Mouse (Mus musculus) embryonic facial prominence, embryonic 15.5 days (tissue): ENCODE data around the gene Megf11. TPM values are rescaled to one million over a fixed set of nuclear protein-coding genes. Genes with fewer than 3 reads are reported as not detected.

Source experiments
- ATAC-seq: fragments of 200-750 bp; cut with Nextera tagmentation; 2 replicates; pipeline ENCODE4 v1.8.0; 2017; ENCODE audit warnings: low read depth, moderate TSS enrichment; ENCODE audit not compliant: insufficient number of reproducible peaks, low FRiP score, low TSS enrichment
- H3K27ac ChIP-seq: fragments of 300-500 bp; sonication (generic); replicated peaks from 2 replicates; pipeline ENCODE4 v1.5.1; 2015; ENCODE audit warnings: mild to moderate bottlenecking, inconsistent platforms
- H3K27me3 ChIP-seq: fragments of 300-500 bp; sonication (generic); 2 replicates; pipeline ENCODE4 v1.6.1; 2015; ENCODE audit warnings: inconsistent platforms
- H3K36me3 ChIP-seq: fragments of 300-500 bp; sonication (generic); 2 replicates; pipeline ENCODE4 v1.6.1; 2015; ENCODE audit warnings: mild to moderate bottlenecking, inconsistent platforms
- H3K4me1 ChIP-seq: fragments of 300-500 bp; sonication (generic); 2 replicates; pipeline ENCODE4 v1.6.1; 2015; ENCODE audit warnings: inconsistent platforms
- H3K4me2 ChIP-seq: fragments of 300-500 bp; sonication (generic); replicated peaks from 2 replicates; pipeline ENCODE4 v1.6.1; 2015; ENCODE audit warnings: mild to moderate bottlenecking, inconsistent platforms
- H3K4me3 ChIP-seq: fragments of 300-500 bp; sonication (generic); replicated peaks from 2 replicates; pipeline ENCODE4 v1.5.1; 2015; ENCODE audit warnings: mild to moderate bottlenecking, inconsistent platforms
- H3K9ac ChIP-seq: fragments of 300-500 bp; sonication (generic); 2 replicates; pipeline ENCODE4 v1.6.1; 2015; ENCODE audit warnings: inconsistent platforms
- H3K9me3 ChIP-seq: fragments of 300-500 bp; sonication (generic); replicated peaks from 2 replicates; pipeline ENCODE4 v1.6.1; 2016; ENCODE audit warnings: inconsistent platforms
- WGBS: fragments of 180-500 bp; shearing (Covaris S2); methylation state at CpG from one replicate; pipeline ENCODE4 v1.1.7; 2015; 5-methylcytosine and 5-hydroxymethylcytosine counted together
- polyA plus RNA-seq: library from polyadenylated mRNA; unstranded; fragments of >200 nt; fragmentation: Nextera tagmentation; extraction: Ambion mirVana; gene quantifications from 2 replicates; pipeline ENCODE4 v1.2.1, GENCODE M21; 2015

Megf11 gene
- polyA plus RNA-seq, 1 experiment from 2014 or later: 1.9 TPM

- H3K4me3 ChIP-seq: no peak overlapping the region
Observed at GRCm38 (mm10) chr9:64528061-64528460, 142.6 kb downstream of the Megf11 start.

GRCm38 (mm10) chr9:64528595-64528994 lies 143.2 kb downstream of the Megf11 start:
- H3K9ac ChIP-seq: no peak overlapping the region
- no peaks in the 10 kb centered on the region; the same call in 1 of the 2 replicates for H3K4me1 ChIP-seq
- H3K27ac ChIP-seq: no peak overlapping the region
- no peak overlapping the region for H3K4me2 ChIP-seq
- H3K36me3 ChIP-seq: no peaks in the 10 kb centered on the region
- no peaks in the 10 kb centered on the region for H3K27me3 ChIP-seq
- no peak for ATAC-seq
- no peaks in the 10 kb centered on the region for H3K9me3 ChIP-seq
- WGBS: 71% methylated on average over 2 of the region's 2 CpGs
- H3K4me3 ChIP-seq: no peak overlapping the region

More at GRCm38 (mm10) chr9:64528061-64528460, 142.6 kb downstream of the Megf11 start:
- no peaks in the 10 kb centered on the region for H3K36me3 ChIP-seq
- H3K9me3 ChIP-seq: no peaks in the 10 kb centered on the region
- no peaks in the 10 kb centered on the region; the same call in 1 of the 2 replicates for H3K4me1 ChIP-seq
- H3K27me3 ChIP-seq: no peaks in the 10 kb centered on the region
- no peak for ATAC-seq
- no peak overlapping the region for H3K9ac ChIP-seq
- WGBS: 81% methylated on average over 7 of the region's 7 CpGs
- H3K27ac ChIP-seq: no peak overlapping the region
- no peak overlapping the region for H3K4me2 ChIP-seq

GRCm38 (mm10) chr9:64531935-64532334 lies 146.5 kb downstream of the Megf11 start:
- ATAC-seq: no peak
- Histone ChIP-seq H3K27me3 (no peaks in the 10 kb centered on the region), H3K36me3 (no peaks in the 10 kb centered on the region), H3K4me1 (no peaks in the 10 kb centered on the region; the same call in 1 of the 2 replicates), H3K9me3 (no peaks in the 10 kb centered on the region), H3K9ac (no peak overlapping the region), H3K27ac (no peak overlapping the region), H3K4me2 (no peak overlapping the region), H3K4me3 (no peak overlapping the region)
- WGBS: 40% methylated on average over 3 of the region's 3 CpGs

GRCm38 (mm10) chr9:64532711-64533242 lies 147.4 kb downstream of the Megf11 start:
- Histone ChIP-seq H3K4me1 (no peaks in the 10 kb centered on the region; the same call in 1 of the 2 replicates), H3K27me3 (no peaks in the 10 kb centered on the region), H3K4me2 (no peak overlapping the region), H3K27ac (no peak overlapping the region), H3K4me3 (no peak overlapping the region), H3K9me3 (no peaks in the 10 kb centered on the region), H3K9ac (no peak overlapping the region), H3K36me3 (no peaks in the 10 kb centered on the region)
- 54% methylated on average over 4 of the region's 4 CpGs for WGBS
- ATAC-seq: no peak

GRCm38 (mm10) chr9:64533488-64534119 lies 148.2 kb downstream of the Megf11 start:
- Histone ChIP-seq H3K27me3 (no peaks in the 10 kb centered on the region), H3K27ac (no peak overlapping the region), H3K9ac (no peak overlapping the region), H3K4me2 (no peak overlapping the region), H3K4me3 (no peak overlapping the region), H3K36me3 (no peaks in the 10 kb centered on the region), H3K9me3 (no peaks in the 10 kb centered on the region), H3K4me1 (no peaks in the 10 kb centered on the region; the same call in 1 of the 2 replicates)
- WGBS: 33% methylated on average over 15 of the region's 15 CpGs
- ATAC-seq: no peak

DNA sequence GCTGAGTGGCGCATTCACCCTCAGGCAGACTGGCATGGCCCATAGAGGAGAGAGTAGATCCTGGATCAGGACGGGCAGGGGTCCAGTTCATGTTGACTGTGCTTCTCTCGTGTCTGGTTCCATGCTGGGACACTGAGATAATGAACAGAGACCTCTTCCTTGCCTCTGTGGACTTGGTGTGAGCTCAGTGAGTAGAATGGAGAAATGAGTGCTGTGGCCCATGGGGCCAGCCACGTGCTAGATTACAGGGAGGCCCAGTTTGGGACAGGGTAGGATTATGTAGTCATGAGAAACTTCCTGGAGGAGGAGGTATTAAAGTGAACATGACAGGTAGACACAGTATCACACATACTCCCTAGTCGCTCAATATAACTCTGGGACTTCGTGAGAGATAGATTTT lies 148.9 kb downstream of the Megf11 start:
- H3K36me3 ChIP-seq: no peaks in the 10 kb centered on the region
- ATAC-seq: no peak
- no peak overlapping the region for H3K9ac ChIP-seq
- H3K4me3 ChIP-seq: no peak overlapping the region
- H3K9me3 ChIP-seq: no peaks in the 10 kb centered on the region
- H3K27me3 ChIP-seq: no peaks in the 10 kb centered on the region
- H3K27ac ChIP-seq: no peak overlapping the region
- no peak overlapping the region for H3K4me2 ChIP-seq
- H3K4me1 ChIP-seq: no peaks in the 10 kb centered on the region; the same call in 1 of the 2 replicates
- 76% methylated on average over 6 of the region's 6 CpGs for WGBS

DNA sequence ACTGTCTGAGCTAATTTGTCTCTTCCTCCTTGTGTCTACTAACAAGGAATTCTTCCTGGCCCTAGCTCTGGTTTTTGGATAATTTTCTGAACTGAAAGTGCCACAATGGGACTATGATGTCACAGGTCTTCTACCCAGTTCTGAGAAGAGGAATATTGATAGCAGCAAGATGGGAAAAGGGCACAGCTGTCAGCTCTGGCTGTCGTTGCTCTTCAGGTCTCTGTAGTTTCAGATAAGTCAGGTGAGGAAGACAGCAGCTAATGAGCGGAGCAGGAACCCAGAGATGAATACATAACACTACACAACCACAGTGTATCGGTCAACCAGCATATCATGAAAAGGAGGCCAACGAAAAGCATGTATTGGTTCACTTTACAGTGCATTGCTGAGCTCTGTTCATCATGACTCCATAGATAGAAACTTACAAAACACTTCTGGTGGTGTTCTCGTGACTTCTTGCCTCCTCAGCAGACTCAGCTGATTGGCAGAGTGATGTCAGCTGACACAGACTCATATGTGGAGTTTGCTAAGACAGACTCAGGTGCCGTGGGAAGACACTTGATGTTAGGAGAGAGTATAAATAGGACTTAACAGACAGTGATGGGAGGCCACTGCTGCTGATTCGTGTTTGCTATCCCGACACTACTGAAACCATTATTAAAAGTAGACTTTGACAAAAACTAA lies 149.6 kb downstream of the Megf11 start:
- H3K4me1 ChIP-seq: no peaks in the 10 kb centered on the region; the same call in 1 of the 2 replicates
- H3K36me3 ChIP-seq: no peaks in the 10 kb centered on the region
- H3K4me3 ChIP-seq: no peak overlapping the region
- no peak overlapping the region for H3K27ac ChIP-seq
- no peak for ATAC-seq
- no peak overlapping the region for H3K4me2 ChIP-seq
- 84% methylated on average over 8 of the region's 8 CpGs for WGBS
- no peak overlapping the region for H3K9ac ChIP-seq
- H3K27me3 ChIP-seq: no peaks in the 10 kb centered on the region
- H3K9me3 ChIP-seq: no peaks in the 10 kb centered on the region

DNA sequence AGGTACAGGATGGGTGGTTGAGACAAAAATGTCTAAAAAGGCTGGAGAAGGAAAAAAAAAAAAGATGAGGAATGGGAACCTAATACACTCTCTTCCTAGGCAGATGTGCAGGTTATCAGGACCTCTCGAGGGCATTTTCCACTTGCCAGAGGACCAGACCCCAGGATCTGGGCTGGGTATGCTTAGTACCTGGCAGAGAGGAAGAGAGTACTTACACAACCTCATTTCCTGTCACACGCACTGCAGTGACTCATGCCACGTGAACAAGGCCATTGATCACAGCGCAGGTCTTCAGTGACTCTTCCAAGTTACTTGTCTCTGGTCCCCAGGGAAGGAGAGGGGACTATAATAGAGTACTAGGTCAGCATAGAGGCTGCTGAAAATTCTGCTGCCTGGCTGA lies 152.4 kb downstream of the Megf11 start:
- WGBS: 62% methylated on average over 4 of the region's 4 CpGs
- no peak for ATAC-seq
- no peak overlapping the region for H3K27ac ChIP-seq
- H3K4me2 ChIP-seq: no peak overlapping the region
- H3K9me3 ChIP-seq: no peaks in the 10 kb centered on the region
- H3K36me3 ChIP-seq: no peaks in the 10 kb centered on the region
- no peaks in the 10 kb centered on the region for H3K27me3 ChIP-seq
- no peak overlapping the region for H3K9ac ChIP-seq
- no peaks in the 10 kb centered on the region; the same call in 1 of the 2 replicates for H3K4me1 ChIP-seq
- no peak overlapping the region for H3K4me3 ChIP-seq

DNA sequence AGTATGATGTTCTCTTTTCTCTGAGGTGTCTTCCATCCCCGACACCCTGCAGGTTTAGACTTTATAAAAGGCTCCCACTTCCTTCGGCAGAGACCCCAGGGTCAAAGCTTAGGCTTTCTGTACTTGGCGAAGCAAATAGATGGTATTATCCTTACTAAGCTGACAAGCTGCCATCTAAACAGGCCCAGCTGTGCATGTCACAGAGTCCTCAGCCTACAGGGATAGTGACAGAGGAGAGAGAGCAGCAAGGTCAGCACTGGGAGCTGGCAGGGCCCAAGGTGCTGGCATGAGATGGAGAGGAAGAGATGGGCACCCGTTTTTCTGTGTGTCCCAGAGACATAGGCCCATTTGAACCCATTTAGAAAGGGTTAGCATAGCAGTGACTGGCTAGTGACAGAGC lies 156.8 kb downstream of the Megf11 start:
- H3K27ac ChIP-seq: no peak overlapping the region
- no peak for ATAC-seq
- 55% methylated on average over 4 of the region's 4 CpGs for WGBS
- H3K4me2 ChIP-seq: no peak overlapping the region
- no peaks in the 10 kb centered on the region for H3K9me3 ChIP-seq
- no peaks in the 10 kb centered on the region for H3K36me3 ChIP-seq
- H3K9ac ChIP-seq: no peak overlapping the region
- H3K27me3 ChIP-seq: no peaks in the 10 kb centered on the region
- no peaks in the 10 kb centered on the region for H3K4me1 ChIP-seq
- H3K4me3 ChIP-seq: no peak overlapping the region

DNA sequence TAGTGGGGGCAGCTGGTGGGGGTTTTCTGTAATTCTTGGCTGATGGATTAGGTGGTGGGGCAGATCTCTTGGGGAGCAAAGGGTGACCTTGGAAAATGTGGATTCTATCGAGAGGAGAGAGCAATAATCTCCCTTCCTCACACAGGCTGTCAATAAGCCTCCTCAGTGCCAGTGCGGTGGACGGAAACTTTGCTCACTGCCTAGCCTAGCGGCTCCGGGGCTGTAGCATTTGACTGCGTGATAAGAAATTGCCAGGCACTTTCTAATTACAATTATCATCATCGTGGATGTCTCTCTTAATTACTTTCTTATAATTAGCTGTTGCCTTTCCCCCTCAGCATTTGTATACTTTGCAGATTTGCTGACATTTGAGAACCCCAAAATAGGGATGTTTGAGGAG lies 157.7 kb downstream of the Megf11 start:
- Histone ChIP-seq H3K9me3 (no peaks in the 10 kb centered on the region), H3K4me3 (no peak overlapping the region), H3K9ac (no peak overlapping the region), H3K4me2 (no peak overlapping the region), H3K27me3 (no peaks in the 10 kb centered on the region), H3K36me3 (no peaks in the 10 kb centered on the region), H3K4me1 (no peaks in the 10 kb centered on the region), H3K27ac (no peak overlapping the region)
- no peak for ATAC-seq
- WGBS: 25% methylated on average over 7 of the region's 7 CpGs

GRCm38 (mm10) chr9:64546344-64546991 lies 161.0 kb downstream of the Megf11 start:
- no peak for ATAC-seq
- H3K27ac ChIP-seq: no peak overlapping the region
- no peaks in the 10 kb centered on the region for H3K4me1 ChIP-seq
- no peaks in the 10 kb centered on the region for H3K9me3 ChIP-seq
- 41% methylated on average over 7 of the region's 7 CpGs for WGBS
- H3K4me3 ChIP-seq: no peak overlapping the region
- H3K36me3 ChIP-seq: no peaks in the 10 kb centered on the region
- H3K27me3 ChIP-seq: no peaks in the 10 kb centered on the region
- H3K9ac ChIP-seq: no peak overlapping the region
- H3K4me2 ChIP-seq: no peak overlapping the region
